Mouse (Mus musculus): ENCODE results near the gene Fntb.
A peak's percentile ranks its signal among the peaks of the same experiment; 100 is the strongest.
"Not testable (repeated sequence)": the region's sequence is repeated elsewhere in the genome, so short reads cannot be mapped to it uniquely, and the experiment has no call there.

Fntb gene

GRCm38 (mm10) chr12:76765354-76765851 lies at the start of gene Fntb, which contains the start of gene Churc1:
Gene Fntb (plus strand): TSS chr12:76765589.
Gene Churc1 (plus strand): TSS chr12:76765538.
- peak; percentile 96 to 98 for DNase-seq

GRCm38 (mm10) chr12:76718384-76718783 lies 47.0 kb upstream of the Fntb start:
- DNase-seq = no peak

- DNase-seq = no peak
Measured at GRCm38 (mm10) chr12:76720572-76720971, 44.8 kb upstream of the Fntb start.

- no peak for DNase-seq
Measured at GRCm38 (mm10) chr12:76722026-76722425, 43.4 kb upstream of the Fntb start.

GRCm38 (mm10) chr12:76727955-76728354 lies 37.4 kb upstream of the Fntb start:
- no peak for DNase-seq

- DNase-seq = no peak
Measured at GRCm38 (mm10) chr12:76750866-76751459, 14.4 kb upstream of the Fntb start.

- peak in 1 of 2 experiments; percentile 57 for DNase-seq
Measured at GRCm38 (mm10) chr12:76752652-76753318, 12.6 kb upstream of the Fntb start.

GRCm38 (mm10) chr12:76765901-76766630 lies 677 bp downstream of the Fntb start:
- DNase-seq = peak; percentile 12 to 35

GRCm38 (mm10) chr12:76770841-76771500 lies 5.6 kb downstream of the Fntb start:
- DNase-seq = no peak

- no peak for DNase-seq
Measured at GRCm38 (mm10) chr12:76771540-76771939, 6.2 kb downstream of the Fntb start.

GRCm38 (mm10) chr12:76774652-76775051 lies 9.3 kb downstream of the Fntb start:
- DNase-seq = no peak

GRCm38 (mm10) chr12:76775132-76775531 lies 9.7 kb downstream of the Fntb start:
- no peak for DNase-seq

- no peak for DNase-seq
Measured at GRCm38 (mm10) chr12:76776898-76777297, 11.5 kb downstream of the Fntb start.

- DNase-seq = no peak
Measured at GRCm38 (mm10) chr12:76777845-76778244, 12.5 kb downstream of the Fntb start.

- DNase-seq = no peak
Measured at GRCm38 (mm10) chr12:76778305-76779083, 13.1 kb downstream of the Fntb start.

- DNase-seq = no peak
Measured at GRCm38 (mm10) chr12:76779951-76780350, 14.6 kb downstream of the Fntb start.

GRCm38 (mm10) chr12:76780639-76781468 lies 15.5 kb downstream of the Fntb start:
- no peak for DNase-seq

GRCm38 (mm10) chr12:76784056-76784619 lies 18.7 kb downstream of the Fntb start:
- DNase-seq = no peak

- DNase-seq = no peak
Measured at GRCm38 (mm10) chr12:76790446-76791084, 25.2 kb downstream of the Fntb start.

GRCm38 (mm10) chr12:76792540-76792939 lies 27.2 kb downstream of the Fntb start:
- not testable (repeated sequence) for DNase-seq

Measured in kidney, postnatal 25 days (tissue).